Mouse (Mus musculus): ENCODE measurements around the gene Trmt112.
"Not testable (repeated sequence)": the region's sequence is repeated elsewhere in the genome, so short reads cannot be mapped to it uniquely, and the experiment has no call there.

Trmt112 gene

GRCm38 (mm10) chr19:6906199-6906598 lies 3.3 kb upstream of the Trmt112 start:
- in situ Hi-C loops (cut with MboI; ENCODE audit: low pct_unique_long_range_greater_than_20kb in 1 of 2, low sequenced_read_pairs in 2 of 2, unreplicated experiment in 1 of 2), result no loop called here

- in situ Hi-C loops (cut with MboI; ENCODE audit: low pct_unique_long_range_greater_than_20kb in 1 of 2, low sequenced_read_pairs in 2 of 2, unreplicated experiment in 1 of 2), result no loop called here
Observed at GRCm38 (mm10) chr19:6907094-6907493, 2.4 kb upstream of the Trmt112 start.

- in situ Hi-C loops (cut with MboI; ENCODE audit: low pct_unique_long_range_greater_than_20kb in 1 of 2, low sequenced_read_pairs in 2 of 2, unreplicated experiment in 1 of 2), result no loop called here
Observed at GRCm38 (mm10) chr19:6907811-6908540, 1.5 kb upstream of the Trmt112 start.

GRCm38 (mm10) chr19:6909021-6909420 lies 477 bp upstream of the Trmt112 start:
- in situ Hi-C loops (cut with MboI; ENCODE audit: low pct_unique_long_range_greater_than_20kb in 1 of 2, low sequenced_read_pairs in 2 of 2, unreplicated experiment in 1 of 2), result no loop called here

GRCm38 (mm10) chr19:6910306-6910705 lies 808 bp downstream of the Trmt112 start:
- in situ Hi-C loops (cut with MboI; ENCODE audit: low pct_unique_long_range_greater_than_20kb in 1 of 2, low sequenced_read_pairs in 2 of 2, unreplicated experiment in 1 of 2), result not testable (repeated sequence)

GRCm38 (mm10) chr19:6911101-6912074 lies 1.9 kb downstream of the Trmt112 start:
- in situ Hi-C loops (cut with MboI; ENCODE audit: low pct_unique_long_range_greater_than_20kb in 1 of 2, low sequenced_read_pairs in 2 of 2, unreplicated experiment in 1 of 2), result no loop called here

GRCm38 (mm10) chr19:6912205-6912970 lies 2.9 kb downstream of the Trmt112 start:
- in situ Hi-C loops (cut with MboI; ENCODE audit: low pct_unique_long_range_greater_than_20kb in 1 of 2, low sequenced_read_pairs in 2 of 2, unreplicated experiment in 1 of 2), result no loop called here

GRCm38 (mm10) chr19:6913036-6913435 lies 3.5 kb downstream of the Trmt112 start:
- in situ Hi-C loops (cut with MboI; ENCODE audit: low pct_unique_long_range_greater_than_20kb in 1 of 2, low sequenced_read_pairs in 2 of 2, unreplicated experiment in 1 of 2), result no loop called here

- in situ Hi-C loops (cut with MboI; ENCODE audit: low pct_unique_long_range_greater_than_20kb in 1 of 2, low sequenced_read_pairs in 2 of 2, unreplicated experiment in 1 of 2), result no loop called here
Observed at GRCm38 (mm10) chr19:6913991-6914390, 4.5 kb downstream of the Trmt112 start.

GRCm38 (mm10) chr19:6914540-6914939 lies 5.0 kb downstream of the Trmt112 start:
- in situ Hi-C loops (cut with MboI; ENCODE audit: low pct_unique_long_range_greater_than_20kb in 1 of 2, low sequenced_read_pairs in 2 of 2, unreplicated experiment in 1 of 2), result no loop called here

GRCm38 (mm10) chr19:6915276-6915675 lies 5.8 kb downstream of the Trmt112 start:
- in situ Hi-C loops (cut with MboI; ENCODE audit: low pct_unique_long_range_greater_than_20kb in 1 of 2, low sequenced_read_pairs in 2 of 2, unreplicated experiment in 1 of 2), result no loop called here

- in situ Hi-C loops (cut with MboI; ENCODE audit: low pct_unique_long_range_greater_than_20kb in 1 of 2, low sequenced_read_pairs in 2 of 2, unreplicated experiment in 1 of 2), result no loop called here
Observed at GRCm38 (mm10) chr19:6916496-6916895, 7.0 kb downstream of the Trmt112 start.

GRCm38 (mm10) chr19:6918321-6918720 lies 8.8 kb downstream of the Trmt112 start:
- in situ Hi-C loops (cut with MboI; ENCODE audit: low pct_unique_long_range_greater_than_20kb in 1 of 2, low sequenced_read_pairs in 2 of 2, unreplicated experiment in 1 of 2), result no loop called here

GRCm38 (mm10) chr19:6919431-6919830 lies 9.9 kb downstream of the Trmt112 start:
- in situ Hi-C loops (cut with MboI; ENCODE audit: low pct_unique_long_range_greater_than_20kb in 1 of 2, low sequenced_read_pairs in 2 of 2, unreplicated experiment in 1 of 2), result no loop called here

GRCm38 (mm10) chr19:6919876-6920740 lies 10.6 kb downstream of the Trmt112 start:
- in situ Hi-C loops (cut with MboI; ENCODE audit: low pct_unique_long_range_greater_than_20kb in 1 of 2, low sequenced_read_pairs in 2 of 2, unreplicated experiment in 1 of 2), result no loop called here

- in situ Hi-C loops (cut with MboI; ENCODE audit: low pct_unique_long_range_greater_than_20kb in 1 of 2, low sequenced_read_pairs in 2 of 2, unreplicated experiment in 1 of 2), result no loop called here
Observed at GRCm38 (mm10) chr19:6920741-6921636, 11.5 kb downstream of the Trmt112 start.

Measured in mouse embryonic stem cell (cell line).